Mouse (Mus musculus) stomach, postnatal 0 days (tissue): Measurements from ENCODE around the gene Hsd17b1. TPM values are rescaled to one million over a fixed set of nuclear protein-coding genes. Genes with fewer than 3 reads are reported as not detected.

Experiments used
- ATAC-seq: fragments of 200-750 bp; cut with Nextera tagmentation; 2 replicates; pipeline ENCODE4 v1.8.0; 2017; ENCODE audit not compliant: low FRiP score, low TSS enrichment
- DNase-seq: peaks from one replicate; pipeline ENCODE4 v3.0.0-alpha.2; 2016; ENCODE audit warnings: low spot score
- H3K27ac ChIP-seq: fragments of 300-500 bp; sonication (generic); replicated peaks from 2 replicates; pipeline ENCODE4 v1.5.1; 2014; ENCODE audit warnings: mild to moderate bottlenecking, control low read depth
- H3K27me3 ChIP-seq: fragments of 300-500 bp; sonication (generic); 2 replicates; pipeline ENCODE4 v1.6.1; 2014; ENCODE audit warnings: low read length; ENCODE audit not compliant: control insufficient read depth, insufficient read depth
- H3K36me3 ChIP-seq: fragments of 300-500 bp; sonication (generic); 2 replicates; pipeline ENCODE4 v1.6.1; 2014; ENCODE audit warnings: low read length, mixed read lengths; ENCODE audit not compliant: control insufficient read depth, insufficient read depth
- H3K4me1 ChIP-seq: fragments of 300-500 bp; sonication (generic); replicated peaks from 2 replicates; pipeline ENCODE4 v1.6.1; 2014; ENCODE audit warnings: antibody characterized with exemption; ENCODE audit not compliant: control insufficient read depth, insufficient read depth
- H3K4me2 ChIP-seq: fragments of 300-500 bp; sonication (generic); replicated peaks from 2 replicates; pipeline ENCODE4 v1.6.1; 2014; ENCODE audit warnings: low read depth, mild to moderate bottlenecking, control low read depth, moderate library complexity
- H3K4me3 ChIP-seq: fragments of 300-500 bp; sonication (generic); 2 replicates; pipeline ENCODE4 v1.5.1; 2014; ENCODE audit warnings: low read depth, low read length, control low read depth
- H3K9ac ChIP-seq: fragments of 300-500 bp; sonication (generic); 2 replicates; pipeline ENCODE4 v1.6.1; 2014; ENCODE audit warnings: mild to moderate bottlenecking, low read length, control low read depth, mixed read lengths
- H3K9me3 ChIP-seq: fragments of 300-500 bp; sonication (generic); 2 replicates; pipeline ENCODE4 v1.6.1; 2016; ENCODE audit warnings: low read length; ENCODE audit not compliant: control insufficient read depth
- CTCF ChIP-seq: IDR thresholded peaks from 2 replicates; pipeline ENCODE4 v1.5.1; 2016; ENCODE audit warnings: antibody characterized with exemption, low read depth, mild to moderate bottlenecking, moderate library complexity
- EP300 ChIP-seq: optimal IDR thresholded peaks from 2 replicates; pipeline ENCODE3; 2016; ENCODE audit warnings: antibody characterized with exemption
- WGBS: fragments of 180-500 bp; shearing (Covaris S2); extraction: QIAGEN DNeasy Blood & Tissue Kit; methylation state at CpG from one replicate; pipeline ENCODE4 v1.1.7; 2014; 5-methylcytosine and 5-hydroxymethylcytosine counted together
- polyA plus RNA-seq: library from polyadenylated mRNA; unstranded; fragments of >200 nt; fragmentation: Nextera tagmentation; extraction: Ambion mirVana; gene quantifications from 2 replicates; pipeline ENCODE4 v1.2.1, GENCODE M21; 2015

Gene Hsd17b1
- polyA plus RNA-seq, 1 experiment from 2014 or later, result 0.08 TPM

GRCm38 (mm10) chr11:101066549-101067412, 11.4 kb upstream of the Hsd17b1 start:
- Histone ChIP-seq H3K4me1 (peaks cover 21% of the 10 kb centered on the region), H3K4me3 (peak overlapping the region; percentile 15; the same call in 1 of the 2 replicates), H3K36me3 (peaks cover 3% of the 10 kb centered on the region; the same call in 1 of the 2 replicates), H3K4me2 (peak overlapping the region; percentile 48), H3K9me3 (no peaks in the 10 kb centered on the region), H3K27ac (peak overlapping the region; percentile 79), H3K9ac (peak overlapping the region; percentile 38; the same call in 1 of the 2 replicates), H3K27me3 (no peaks in the 10 kb centered on the region)
- TF ChIP-seq CTCF (peak; percentile 100), EP300 (no peak)
- WGBS, result 13% methylated on average over 18 of the region's 18 CpGs
- DNase-seq, result peak; percentile 89
- ATAC-seq, result peak; percentile 13; the same call in 1 of the 2 replicates

GRCm38 (mm10) chr11:101069391-101070188, 8.6 kb upstream of the Hsd17b1 start, which contains the start of gene Naglu:
Gene Naglu, plus strand, starts transcription at chr11:101070012.
- Histone ChIP-seq H3K27ac (peak within 1 kb of the TSS; percentile 61), H3K4me3 (peak within 1 kb of the TSS; percentile 73), H3K9ac (peak within 1 kb of the TSS; percentile 75), H3K9me3 (no peaks in the 10 kb centered on the region), H3K4me1 (peaks cover 1% of the 10 kb centered on the region; the same call in 1 of the 2 replicates), H3K36me3 (no peaks in the 10 kb centered on the region; the same call in 1 of the 2 replicates), H3K27me3 (no peaks in the 10 kb centered on the region), H3K4me2 (peak within 1 kb of the TSS; percentile 99)
- peak; percentile 85 for ATAC-seq
- peak; percentile 96 for DNase-seq
- TF ChIP-seq CTCF (no peak; the same call in 1 of the 2 replicates), EP300 (no peak)
- 3% methylated on average over 35 of the region's 35 CpGs for WGBS

- WGBS, result 1% methylated on average over 36 of the region's 36 CpGs
- peak overlapping the region; percentile 61 for H3K27ac ChIP-seq
- no peaks in the 10 kb centered on the region; the same call in 1 of the 2 replicates for H3K36me3 ChIP-seq
- peak; percentile 65 for ATAC-seq
- H3K9ac ChIP-seq, result peak overlapping the region; percentile 75
- H3K27me3 ChIP-seq, result no peaks in the 10 kb centered on the region
- no peak for DNase-seq
- H3K9me3 ChIP-seq, result no peaks in the 10 kb centered on the region
- H3K4me1 ChIP-seq, result no peaks in the 10 kb centered on the region; the same call in 1 of the 2 replicates
- peak overlapping the region; percentile 73 for H3K4me3 ChIP-seq
- TF ChIP-seq CTCF, result no peak
- H3K4me2 ChIP-seq, result peak overlapping the region; percentile 99
These were observed 8.1 kb upstream of the Hsd17b1 start for GRCm38 (mm10) chr11:101070189-101070527.

- Histone ChIP-seq H3K9ac (no peak overlapping the region; the same call in 1 of the 2 replicates), H3K4me1 (no peaks in the 10 kb centered on the region; the same call in 1 of the 2 replicates), H3K36me3 (no peaks in the 10 kb centered on the region; the same call in 1 of the 2 replicates), H3K27ac (no peak overlapping the region), H3K9me3 (no peaks in the 10 kb centered on the region), H3K4me2 (no peak overlapping the region), H3K27me3 (no peaks in the 10 kb centered on the region), H3K4me3 (no peak overlapping the region)
- 76% methylated on average over 6 of the region's 6 CpGs for WGBS
- TF ChIP-seq CTCF (no peak), EP300 (no peak)
- DNase-seq (no peak), ATAC-seq (no peak)
These were observed 7.2 kb upstream of the Hsd17b1 start for GRCm38 (mm10) chr11:101070987-101071386.

- H3K4me2 ChIP-seq, result no peak overlapping the region
- TF ChIP-seq CTCF (no peak), EP300 (no peak)
- ATAC-seq (no peak), DNase-seq (no peak)
- no peaks in the 10 kb centered on the region; the same call in 1 of the 2 replicates for H3K36me3 ChIP-seq
- no peaks in the 10 kb centered on the region; the same call in 1 of the 2 replicates for H3K4me1 ChIP-seq
- H3K9me3 ChIP-seq, result no peaks in the 10 kb centered on the region
- H3K9ac ChIP-seq, result no peak overlapping the region
- H3K27me3 ChIP-seq, result no peaks in the 10 kb centered on the region
- WGBS, result 70% methylated on average over 14 of the region's 14 CpGs
- H3K4me3 ChIP-seq, result no peak overlapping the region
- H3K27ac ChIP-seq, result no peak overlapping the region
These were observed 6.3 kb upstream of the Hsd17b1 start for GRCm38 (mm10) chr11:101071810-101072428.
